13 mouse cellular contexts compared by ENCODE assay signal in genomic region chr4:90170890-90171483, GRCm38 (mm10). TPM values are rescaled to one million over a fixed set of nuclear protein-coding genes. Genes with fewer than 3 reads are reported as not detected.
DNase-seq lines count a peak whose midpoint lies in the region; ATAC-seq and TF ChIP-seq lines count a peak whose summit lies in the region.
"Had no signal": no experiment of that assay in that cellular context is flagged by ENCODE, and none has a peak within 500 bp of the region (broad histone marks: within the 10 kb centered on the region; RNA-seq: fewer than 3 reads in every experiment).

No protein-coding gene starts in this region.

- no peak for ATAC-seq in kidney, postnatal 0 days (replicated peaks; ENCODE audit: low FRiP score, low read depth)
- ATAC-seq in kidney, embryonic 14.5 days (ENCODE audit: low FRiP score, low TSS enrichment): no peak
- peak; percentile 38; the same call in 1 of the 2 replicates for ATAC-seq in midbrain, embryonic 12.5 days (ENCODE audit: low FRiP score, low read depth)
- no peak for ATAC-seq in kidney, embryonic 16.5 days (ENCODE audit: low FRiP score, low TSS enrichment)
- ATAC-seq: activated CD4-positive, CD25-positive, alpha-beta regulatory T cell, adult 4 months had no signal

- peak; percentile 65 for TF ChIP-seq CTCF in kidney, postnatal 0 days (IDR thresholded peaks at IDR 0.05; ENCODE audit: low read depth)
- peak in 1 of 3 experiments; percentile 39; a peak in 2 of 6 replicates for TF ChIP-seq CTCF in MEL (IDR thresholded peaks at IDR 0.05 in 2 of 3, conservative IDR thresholded peaks at IDR 0.05 in 1 of 3; ENCODE audit: control insufficient read depth in 1 of 3, insufficient read depth in 1 of 3, low read depth in 2 of 3, low read length in 3 of 3, poor library complexity in 1 of 3, severe bottlenecking in 1 of 3)

- H3K36me3 ChIP-seq in kidney, postnatal 0 days (ENCODE audit: insufficient read depth, low read length): no peaks in the 10 kb centered on the region
- H3K36me3 ChIP-seq in kidney, embryonic 14.5 days (ENCODE audit: control insufficient read depth, insufficient read depth, low read length): no peaks in the 10 kb centered on the region
- no peaks in the 10 kb centered on the region for H3K36me3 ChIP-seq in MEL (ENCODE audit: control insufficient read depth in 1 of 2, insufficient read depth in 2 of 2, low read length in 2 of 2)
- no peaks in the 10 kb centered on the region for H3K36me3 ChIP-seq in midbrain, embryonic 12.5 days
- no peaks in the 10 kb centered on the region for H3K36me3 ChIP-seq in kidney, embryonic 16.5 days (ENCODE audit: insufficient read depth, low read length)
- H3K36me3 ChIP-seq: embryonic facial prominence, embryonic 15.5 days; limb, embryonic 12.5 days; neural tube, embryonic 13.5 days had no signal

- TF ChIP-seq RAD21 in MEL (IDR thresholded peaks at IDR 0.05; ENCODE audit: low read depth, low read length): peak; percentile 27

- no peaks in the 10 kb centered on the region for H3K27me3 ChIP-seq in kidney, postnatal 0 days (ENCODE audit: insufficient read depth, low read length)
- H3K27me3 ChIP-seq in kidney, embryonic 14.5 days (ENCODE audit: control insufficient read depth, insufficient read depth, low read length): no peaks in the 10 kb centered on the region
- no peaks in the 10 kb centered on the region for H3K27me3 ChIP-seq in MEL (ENCODE audit: control insufficient read depth in 1 of 2, insufficient read depth in 2 of 2, low read length in 2 of 2)
- H3K27me3 ChIP-seq in midbrain, embryonic 12.5 days: no peaks in the 10 kb centered on the region
- no peaks in the 10 kb centered on the region for H3K27me3 ChIP-seq in kidney, embryonic 16.5 days (ENCODE audit: insufficient read depth, low read length)
- H3K27me3 ChIP-seq: embryonic facial prominence, embryonic 15.5 days; limb, embryonic 12.5 days; neural tube, embryonic 13.5 days had no signal

- no peak overlapping the region for H3K27ac ChIP-seq in kidney, postnatal 0 days
- H3K27ac ChIP-seq in kidney, embryonic 14.5 days (ENCODE audit: low read depth, low read length): no peak overlapping the region
- H3K27ac ChIP-seq in MEL (ENCODE audit: control insufficient read depth, low read depth, low read length): no peak overlapping the region
- no peak overlapping the region for H3K27ac ChIP-seq in midbrain, embryonic 12.5 days (replicated peaks)
- no peak overlapping the region for H3K27ac ChIP-seq in kidney, embryonic 16.5 days (ENCODE audit: low read length)
- H3K27ac ChIP-seq: embryonic facial prominence, embryonic 15.5 days; limb, embryonic 12.5 days; neural tube, embryonic 13.5 days had no signal

- H3K4me1 ChIP-seq in kidney, postnatal 0 days (replicated peaks; ENCODE audit: insufficient read depth, low read length): no peaks in the 10 kb centered on the region
- H3K4me1 ChIP-seq in kidney, embryonic 14.5 days (ENCODE audit: control insufficient read depth, insufficient read depth, low read length): no peaks in the 10 kb centered on the region
- no peaks in the 10 kb centered on the region for H3K4me1 ChIP-seq in MEL (ENCODE audit: control insufficient read depth in 1 of 2, insufficient read depth in 2 of 2, low read length in 2 of 2)
- no peaks in the 10 kb centered on the region for H3K4me1 ChIP-seq in midbrain, embryonic 12.5 days
- no peaks in the 10 kb centered on the region for H3K4me1 ChIP-seq in kidney, embryonic 16.5 days (ENCODE audit: insufficient read depth, low read length)
- H3K4me1 ChIP-seq: embryonic facial prominence, embryonic 15.5 days; limb, embryonic 12.5 days; neural tube, embryonic 13.5 days had no signal

- WGBS in kidney, postnatal 0 days: 81% methylated on average over 3 of the region's 3 CpGs
- WGBS in kidney, embryonic 14.5 days: 79% methylated on average over 3 of the region's 3 CpGs
- WGBS in midbrain, embryonic 12.5 days: 85% methylated on average over 3 of the region's 3 CpGs
- WGBS in kidney, embryonic 16.5 days: 76% methylated on average over 3 of the region's 3 CpGs

- no peak for TF ChIP-seq POLR2A in MEL (IDR thresholded peaks at IDR 0.05; ENCODE audit: control insufficient read depth in 1 of 2, insufficient read depth in 1 of 2, low read depth in 1 of 2, low read length in 2 of 2, poor library complexity in 1 of 2)

- H3K4me2 ChIP-seq in kidney, postnatal 0 days (ENCODE audit: low read length): no peak overlapping the region
- no peak overlapping the region for H3K4me2 ChIP-seq in kidney, embryonic 14.5 days (replicated peaks; ENCODE audit: low read depth, low read length)
- H3K4me2 ChIP-seq in midbrain, embryonic 12.5 days (replicated peaks): no peak overlapping the region
- no peak overlapping the region for H3K4me2 ChIP-seq in kidney, embryonic 16.5 days (replicated peaks; ENCODE audit: low read depth, low read length)
- H3K4me2 ChIP-seq: embryonic facial prominence, embryonic 15.5 days; limb, embryonic 12.5 days; neural tube, embryonic 13.5 days had no signal

- H3K79me2 ChIP-seq in MEL (ENCODE audit: control insufficient read depth, insufficient read depth, low read length, poor library complexity): no peaks in the 10 kb centered on the region

- H3K4me3 ChIP-seq in kidney, postnatal 0 days (replicated peaks; ENCODE audit: low read depth, low read length): no peak overlapping the region
- H3K4me3 ChIP-seq in kidney, embryonic 14.5 days (ENCODE audit: low read length): no peak overlapping the region
- no peak overlapping the region for H3K4me3 ChIP-seq in MEL (ENCODE audit: control insufficient read depth in 1 of 2, insufficient read depth in 1 of 2, low read depth in 2 of 2, low read length in 2 of 2)
- H3K4me3 ChIP-seq in midbrain, embryonic 12.5 days: no peak overlapping the region
- no peak overlapping the region for H3K4me3 ChIP-seq in kidney, embryonic 16.5 days (ENCODE audit: low read length)
- H3K4me3 ChIP-seq: embryonic facial prominence, embryonic 15.5 days; limb, embryonic 12.5 days; neural tube, embryonic 13.5 days had no signal

- H3K9me3 ChIP-seq in kidney, postnatal 0 days (replicated peaks; ENCODE audit: low read length): no peaks in the 10 kb centered on the region
- H3K9me3 ChIP-seq in kidney, embryonic 14.5 days (ENCODE audit: control insufficient read depth, low read length): no peaks in the 10 kb centered on the region
- no peaks in the 10 kb centered on the region for H3K9me3 ChIP-seq in MEL (replicated peaks; ENCODE audit: insufficient read depth, low read length)
- H3K9me3 ChIP-seq in midbrain, embryonic 12.5 days: no peaks in the 10 kb centered on the region
- H3K9me3 ChIP-seq in kidney, embryonic 16.5 days (ENCODE audit: low read length): no peaks in the 10 kb centered on the region
- H3K9me3 ChIP-seq: embryonic facial prominence, embryonic 15.5 days; limb, embryonic 12.5 days; neural tube, embryonic 13.5 days had no signal

- no peak for TF ChIP-seq EP300 in MEL (IDR thresholded peaks at IDR 0.05; ENCODE audit: low read depth in 1 of 2, low read length in 2 of 2)

- DNase-seq in kidney, postnatal 0 days (ENCODE audit: low spot score): peak; percentile 32
- peak; percentile 3 for DNase-seq in MEL (ENCODE audit: low read depth, low spot score)
- DNase-seq in embryo, embryonic 11 days: peak; percentile 46
- DNase-seq in gastrocnemius, postnatal 10 days: no peak
- DNase-seq in lung, postnatal 25 days (ENCODE audit: low spot score): no peak

- H3K9ac ChIP-seq in kidney, postnatal 0 days (ENCODE audit: low read depth, low read length): no peak overlapping the region
- H3K9ac ChIP-seq in kidney, embryonic 14.5 days (ENCODE audit: low read depth, low read length): no peak overlapping the region
- H3K9ac ChIP-seq in MEL (ENCODE audit: control insufficient read depth, low read depth, low read length, poor library complexity, severe bottlenecking): no peak overlapping the region
- H3K9ac ChIP-seq in midbrain, embryonic 12.5 days (replicated peaks): no peak overlapping the region
- H3K9ac ChIP-seq in kidney, embryonic 16.5 days (replicated peaks; ENCODE audit: low read length): no peak overlapping the region
- H3K9ac ChIP-seq: embryonic facial prominence, embryonic 15.5 days; limb, embryonic 12.5 days; neural tube, embryonic 13.5 days had no signal

TF ChIP-seq in MEL, 35 proteins besides CTCF, POLR2A, EP300 and RAD21:
- TF ChIP-seq SMC3 (IDR thresholded peaks at IDR 0.05; ENCODE audit: low read depth, low read length) (peak; percentile 40; the same call in 1 of the 2 replicates), ZC3H11A (IDR thresholded peaks at IDR 0.05; ENCODE audit: low read depth, low read length) (peak; percentile 11; the same call in 1 of the 2 replicates), MAZ (IDR thresholded peaks at IDR 0.05; ENCODE audit: low read depth, low read length) (no peak), ETS1 (IDR thresholded peaks at IDR 0.05; ENCODE audit: low read depth, low read length) (no peak), TCF12 (IDR thresholded peaks at IDR 0.05; ENCODE audit: low read depth, low read length) (no peak), BHLHE40 (IDR thresholded peaks at IDR 0.05; ENCODE audit: borderline replicate concordance, low read depth, low read length) (no peak), UBTF (IDR thresholded peaks at IDR 0.05; ENCODE audit: borderline replicate concordance, insufficient read depth, low read depth, low read length) (no peak), POLR2AphosphoS5 (IDR thresholded peaks at IDR 0.05; ENCODE audit: borderline replicate concordance, low read depth, low read length) (no peak), ZKSCAN1 (IDR thresholded peaks at IDR 0.05; ENCODE audit: low read depth, low read length) (no peak)

RNA-seq across cellular contexts. Expression of gene Zfp352, which starts 47.6 kb away (rescaled TPM):
- polyA plus RNA-seq in kidney, postnatal 0 days (2015; fragmentation: Nextera tagmentation; extraction: Ambion mirVana): not detected in 2 replicates
- not detected in 2 replicates for polyA plus RNA-seq in kidney, embryonic 14.5 days (2014; fragmentation: Nextera tagmentation; extraction: Ambion mirVana)
- not detected in 2 replicates for total RNA-seq in MEL (2012; rRNA removed)
- polyA plus RNA-seq in MEL (2012; ENCODE audit: insufficient read depth in 1 of 2, insufficient read length in 2 of 2, low read depth in 1 of 2, low replicate concordance in 2 of 2, missing spikeins in 1 of 2): not detected
- not detected in 2 replicates for polyA plus RNA-seq in midbrain, embryonic 12.5 days (2016; fragmentation: Nextera tagmentation; extraction: Ambion mirVana)
- polyA plus RNA-seq in kidney, embryonic 16.5 days (2015; fragmentation: Nextera tagmentation; extraction: Ambion mirVana): not detected in 2 replicates
- total RNA-seq in gastrocnemius, postnatal 10 days (2021): not detected
- polyA plus RNA-seq: embryonic facial prominence, embryonic 15.5 days; heart, embryonic 14.5 days; limb, embryonic 12.5 days; neural tube, embryonic 13.5 days had no signal

Comparison
In these comparisons a context has a peak if more than half of its experiments do, and no peak if none do; other contexts are left out.
1. DNase-seq: peak in kidney, postnatal 0 days (single experiment), MEL (single experiment) and embryo, embryonic 11 days (single experiment); none in gastrocnemius, postnatal 10 days (single experiment) and lung, postnatal 25 days (single experiment).